Comparison of ENCODE assay signal across 12 mouse cellular contexts in the genomic region with DNA sequence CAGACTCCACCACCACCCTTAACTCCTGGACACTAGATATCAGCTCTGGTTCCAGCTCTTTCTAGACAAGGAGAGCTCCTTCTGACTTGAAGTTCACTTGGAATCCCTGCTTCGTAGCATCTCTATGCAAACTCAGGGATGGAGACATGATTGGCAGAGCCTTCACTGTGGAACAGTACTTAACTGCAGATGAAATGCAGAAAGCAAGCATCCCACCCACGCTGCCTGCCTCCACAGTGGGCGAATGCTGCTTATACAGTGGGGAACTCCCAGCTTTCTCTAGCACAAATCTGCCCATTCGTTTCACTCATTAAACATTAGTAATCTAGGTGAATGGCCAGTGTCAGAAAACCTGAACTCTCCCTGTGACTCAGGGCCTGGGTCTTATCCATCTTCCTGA.
DNase-seq lines count a peak whose midpoint lies in the region.
"Had no signal": no experiment of that assay in that cellular context is flagged by ENCODE, and none has a peak within 500 bp of the region (broad histone marks: within the 10 kb centered on the region; RNA-seq: fewer than 3 reads in every experiment).

No protein-coding gene starts in this region.

- DNase-seq in left cerebral cortex, adult 18-20 months (ENCODE audit: low spot score in 2 of 2), result peak; percentile 31 to 46
- no peak for DNase-seq in left cerebral cortex, adult 11 months (ENCODE audit: low spot score)
- DNase-seq in right cerebral cortex, adult 2 months (ENCODE audit: low spot score in 2 of 2), result peak; percentile 45 to 48
- no peak for DNase-seq in right cerebral cortex, postnatal 14 days
- peak; percentile 15 to 39 for DNase-seq in right cerebral cortex, postnatal 36 days (ENCODE audit: low spot score in 2 of 2)
- DNase-seq in adrenal gland, adult 8-10 months, result no peak
- DNase-seq: adrenal gland, postnatal 10 days; cerebellum, adult 11-12 months; cerebellum, adult 9-10 months; cerebellum, postnatal 25 days; gastrocnemius, postnatal 14 days; heart, adult 2 months had no signal

Comparison
In these comparisons a context has a peak if more than half of its experiments do, and no peak if none do; other contexts are left out.
1. DNase-seq: peak in left cerebral cortex, adult 18-20 months (2 of 2), right cerebral cortex, adult 2 months (2 of 2) and right cerebral cortex, postnatal 36 days (2 of 2); none in left cerebral cortex, adult 11 months (single experiment), right cerebral cortex, postnatal 14 days (single experiment) and adrenal gland, adult 8-10 months (single experiment).